Mouse (Mus musculus): ENCODE measurements around the gene Cmtm3.
"Not testable (repeated sequence)": the region's sequence is repeated elsewhere in the genome, so short reads cannot be mapped to it uniquely, and the experiment has no call there.

Gene Cmtm3

DNA sequence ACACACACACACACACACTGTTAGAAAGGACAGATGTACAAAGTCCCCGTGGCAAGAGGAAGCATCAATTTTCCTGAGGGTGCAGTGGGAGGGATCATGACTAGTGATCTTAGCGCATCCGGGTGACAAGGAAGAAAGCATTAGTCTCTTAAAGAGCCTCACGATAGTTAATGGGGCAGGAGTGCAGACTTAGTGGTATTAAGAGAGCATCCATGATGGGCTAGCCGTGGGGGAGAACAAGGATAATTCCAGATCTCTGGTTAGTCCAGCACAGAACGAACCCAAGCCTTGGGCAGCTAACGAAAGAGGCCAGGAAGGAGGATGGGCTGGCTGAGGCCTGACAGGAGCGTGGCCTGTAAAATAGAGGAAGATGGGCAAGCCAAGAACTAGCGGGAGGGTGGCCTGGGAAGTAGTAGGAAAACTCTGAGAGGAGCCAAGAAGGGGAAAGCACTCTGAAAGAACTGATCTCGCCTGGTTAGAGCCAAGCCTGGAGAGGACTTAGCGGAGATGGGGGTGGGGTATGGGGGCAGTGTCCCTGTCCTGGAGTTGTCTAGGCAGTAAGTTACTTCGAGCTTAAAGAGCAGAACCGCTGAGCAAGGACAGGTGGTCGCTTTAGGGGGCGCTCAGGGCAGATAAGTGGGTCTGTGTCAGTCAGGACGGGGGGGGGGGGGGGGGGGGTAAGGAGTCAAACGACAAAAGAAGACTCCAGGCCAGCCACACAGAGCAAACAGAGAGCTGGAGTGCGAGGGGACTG, at the start of gene Cmtm3:
Gene Cmtm3, plus strand, starts transcription at position 182 of the 754 bp plus-strand sequence.
- peak; percentile 56 for DNase-seq (ENCODE audit: low read depth)

GRCm38 (mm10) chr8:104293081-104293480, 46.1 kb upstream of the Cmtm3 start, which contains the start of gene Cmtm2a:
Cmtm2a (minus strand) TSS chr8:104293181.
- not testable (repeated sequence) for DNase-seq (ENCODE audit: low read depth)

GRCm38 (mm10) chr8:104294396-104294795, 44.8 kb upstream of the Cmtm3 start:
- DNase-seq (ENCODE audit: low read depth): no peak

- not testable (repeated sequence) for DNase-seq (ENCODE audit: low read depth)
Observed at GRCm38 (mm10) chr8:104301577-104301976, 37.6 kb upstream of the Cmtm3 start.

DNA sequence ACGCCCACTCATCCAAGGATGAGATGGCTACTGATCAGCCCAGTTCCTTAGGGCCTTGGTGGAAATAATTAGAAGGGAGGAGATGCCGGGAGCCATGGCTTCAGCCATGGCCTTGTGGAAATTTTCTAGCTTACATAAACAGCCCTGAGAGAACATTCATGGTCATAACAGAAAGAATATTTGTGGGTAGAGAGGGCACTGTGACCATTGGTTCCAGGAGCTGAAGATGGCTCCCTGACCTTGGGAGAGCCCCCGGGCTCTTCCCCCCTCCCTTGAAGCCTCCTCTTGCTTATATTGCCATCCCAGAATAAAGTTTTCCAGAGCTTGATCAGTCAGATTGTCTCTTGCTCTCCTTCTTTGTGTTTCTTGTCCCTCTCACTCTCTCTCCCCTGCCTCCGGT, 36.7 kb upstream of the Cmtm3 start:
- not testable (repeated sequence) for DNase-seq (ENCODE audit: low read depth)

DNA sequence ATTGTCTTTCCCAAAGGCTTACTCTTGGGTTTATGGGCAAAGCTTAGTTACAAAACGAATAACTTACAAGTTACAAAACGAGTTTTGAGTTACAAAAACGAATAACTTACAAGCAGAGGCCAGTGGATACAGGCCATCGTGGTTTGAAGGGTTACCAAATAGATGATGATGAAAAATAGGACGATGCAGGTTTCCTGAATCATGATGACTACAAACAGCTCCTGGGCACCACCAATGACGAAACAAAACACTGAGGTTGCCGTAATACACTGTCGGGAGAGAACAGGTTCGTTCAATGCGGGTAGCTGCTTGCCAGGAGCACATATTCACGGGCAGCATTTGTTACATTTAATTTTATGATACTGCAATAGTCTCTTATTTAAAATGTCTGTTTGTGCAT, 34.2 kb upstream of the Cmtm3 start:
- peak; percentile 59 for DNase-seq (ENCODE audit: low read depth)

- not testable (repeated sequence) for DNase-seq (ENCODE audit: low read depth)
Observed at GRCm38 (mm10) chr8:104308341-104308740, 30.9 kb upstream of the Cmtm3 start.

DNA sequence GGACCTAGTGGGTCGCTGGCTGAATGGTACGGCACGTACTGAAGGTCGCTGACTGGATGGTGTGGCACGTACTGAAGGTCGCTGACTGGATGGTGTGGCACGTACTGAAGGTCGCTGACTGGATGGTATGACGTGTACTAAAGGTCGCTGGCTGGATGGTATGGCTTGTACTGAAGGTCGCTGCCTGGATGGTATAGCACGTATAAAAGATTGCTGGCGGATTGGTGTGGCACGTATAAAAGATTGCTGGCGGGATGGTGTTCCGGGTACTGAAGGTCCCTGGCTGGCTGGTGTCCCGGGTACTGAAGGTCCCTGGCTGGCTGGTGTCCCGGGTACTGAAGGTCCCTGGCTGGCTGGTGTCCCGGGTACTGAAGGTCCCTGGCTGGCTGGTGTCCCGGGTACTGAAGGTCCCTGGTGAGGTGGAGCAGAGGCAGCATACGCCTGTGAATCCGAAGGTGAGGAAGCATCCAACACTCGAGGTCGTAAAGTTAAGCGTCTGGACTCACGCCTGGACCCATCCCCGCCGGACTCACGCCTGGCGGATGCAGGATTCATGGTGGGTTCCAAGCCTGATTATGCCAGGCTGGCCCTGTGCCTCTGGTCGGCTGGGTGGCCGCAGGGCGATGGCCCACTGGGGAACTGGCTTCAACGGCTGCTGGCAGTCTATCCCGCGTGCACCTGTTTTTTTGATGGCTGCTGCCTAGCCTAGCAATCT, 29.6 kb upstream of the Cmtm3 start, which contains the start of the genes Gm45711 and Cmtm1:
Gene Gm45711, minus strand, starts transcription at position 641 of the 715 bp plus-strand sequence.
Gene Cmtm1, minus strand, starts transcription at position 705 of the 715 bp plus-strand sequence.
- not testable (repeated sequence) for DNase-seq (ENCODE audit: low read depth)

- not testable (repeated sequence) for DNase-seq (ENCODE audit: low read depth)
Observed at GRCm38 (mm10) chr8:104312023-104312422, 27.2 kb upstream of the Cmtm3 start.

- DNase-seq (ENCODE audit: low read depth): peak; percentile 32
Observed at GRCm38 (mm10) chr8:104313311-104313710, 25.9 kb upstream of the Cmtm3 start.

- DNase-seq (ENCODE audit: low read depth): not testable (repeated sequence)
Observed at GRCm38 (mm10) chr8:104321267-104321666, 17.9 kb upstream of the Cmtm3 start, which contains the start of gene Gm11020. Gm11020 (plus strand) TSS chr8:104321567.

DNA sequence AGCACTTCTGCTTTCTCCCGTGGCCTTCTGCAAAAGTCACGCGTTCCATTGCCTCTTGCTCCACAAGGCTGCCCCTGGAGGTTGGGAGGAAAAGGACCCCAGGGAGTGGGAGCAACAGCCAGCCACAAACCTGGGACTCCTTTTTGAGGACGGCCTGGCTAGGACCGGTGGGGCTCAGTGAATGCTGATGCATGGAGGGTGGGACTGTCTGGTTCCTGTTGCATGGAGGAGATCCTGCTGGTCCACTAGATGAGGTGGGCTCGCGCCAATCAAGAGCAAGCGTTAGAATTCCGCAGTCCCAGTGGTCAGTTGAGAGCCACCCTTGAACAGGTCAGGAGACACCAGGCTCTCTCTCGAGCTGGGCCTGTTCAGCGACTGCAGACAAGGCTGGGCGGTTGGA, 17.3 kb upstream of the Cmtm3 start, which contains the start of gene Cmtm2b:
Gene Cmtm2b, plus strand, starts transcription at position 301 of the 400 bp plus-strand sequence.
- DNase-seq (ENCODE audit: low read depth): not testable (repeated sequence)

DNA sequence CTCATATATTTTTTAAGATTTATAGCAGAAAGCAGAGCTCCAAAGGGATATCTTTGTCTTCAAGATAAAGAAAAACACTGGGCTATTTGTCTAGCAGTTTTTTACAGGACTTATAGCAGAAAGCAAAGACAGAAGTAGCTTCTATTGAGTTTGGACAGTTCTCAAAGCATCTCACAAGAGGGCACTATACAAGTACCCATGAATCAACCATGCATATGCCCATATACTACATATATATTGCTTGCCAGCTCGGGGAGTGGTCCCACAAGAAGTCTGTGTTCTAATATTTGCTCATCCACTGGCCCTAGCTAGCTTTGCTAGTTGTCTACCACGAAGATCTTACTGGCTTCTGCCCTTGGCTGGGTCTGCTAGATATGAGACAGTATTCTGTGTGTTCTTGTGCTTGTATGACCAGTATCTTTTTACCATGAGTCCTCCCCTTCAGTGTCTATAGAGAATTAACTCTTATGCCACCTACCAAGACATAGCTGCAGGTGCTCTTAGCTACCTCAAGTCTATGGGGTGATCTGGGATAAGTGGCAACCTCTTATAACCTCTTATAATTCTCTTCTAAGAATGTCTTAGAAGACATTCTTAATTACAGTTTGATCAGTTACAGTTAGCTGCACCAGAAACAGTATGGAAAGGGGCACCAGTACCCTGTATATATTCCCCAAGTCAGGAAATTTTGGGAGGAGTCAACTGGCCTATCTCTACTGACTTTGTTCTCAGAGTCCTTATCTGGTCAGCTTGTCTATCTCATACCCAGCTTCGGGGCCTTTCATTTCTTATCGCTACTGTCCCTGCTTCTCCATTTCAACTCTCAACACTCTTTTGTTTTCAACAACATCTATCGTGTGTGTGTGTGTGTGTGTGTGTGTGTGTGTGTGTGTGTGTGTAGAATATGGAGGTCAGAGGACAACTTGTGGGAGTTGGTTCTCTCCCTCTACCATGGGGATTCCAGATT, 6.3 kb upstream of the Cmtm3 start:
- peak; percentile 42 for DNase-seq (ENCODE audit: low read depth)

DNA sequence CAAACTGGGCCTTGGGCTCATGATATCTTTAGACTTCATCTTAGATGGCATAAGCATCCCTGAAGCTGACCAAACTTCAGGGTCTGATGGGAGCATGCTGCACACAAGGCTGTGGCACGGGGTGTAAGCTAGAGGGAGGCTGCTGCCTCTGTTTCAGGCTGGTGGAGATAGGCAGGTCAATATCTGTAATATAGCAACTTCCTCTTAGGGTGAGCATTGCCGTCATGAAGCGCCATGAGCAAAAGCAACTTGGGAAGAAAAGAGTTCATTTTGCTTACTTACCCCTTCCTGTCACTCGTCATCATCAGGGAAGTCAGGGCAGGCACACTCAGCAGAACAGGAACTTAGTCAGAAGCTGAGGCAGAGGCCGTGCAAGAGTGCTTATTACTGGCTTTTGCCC, 5.4 kb upstream of the Cmtm3 start:
- peak; percentile 63 for DNase-seq (ENCODE audit: low read depth)

DNA sequence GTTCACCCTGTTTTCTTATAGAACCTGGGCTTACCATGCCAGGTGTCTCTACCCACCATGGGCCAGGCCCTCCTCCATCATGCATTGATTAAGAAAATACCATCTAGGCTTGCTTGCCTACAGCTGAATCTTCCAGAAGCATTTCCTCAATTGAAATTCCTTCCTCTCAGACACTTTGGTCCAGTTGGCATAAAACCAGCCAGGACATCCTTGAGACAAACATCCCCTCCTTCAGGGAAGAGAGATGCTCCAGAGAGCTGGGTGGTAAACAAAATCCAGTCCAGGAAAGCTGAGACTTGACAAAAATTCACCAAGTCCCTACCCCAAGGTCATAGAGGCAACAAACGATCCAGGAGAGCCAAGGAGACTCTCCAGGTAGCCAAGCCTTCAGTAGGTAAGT, 5.0 kb upstream of the Cmtm3 start:
- no peak for DNase-seq (ENCODE audit: low read depth)

GRCm38 (mm10) chr8:104336806-104337205, 2.4 kb upstream of the Cmtm3 start:
- no peak for DNase-seq (ENCODE audit: low read depth)

- peak; percentile 21 for DNase-seq (ENCODE audit: low read depth)
Observed at GRCm38 (mm10) chr8:104337890-104338289, 1.3 kb upstream of the Cmtm3 start.

GRCm38 (mm10) chr8:104339983-104340232, 698 bp downstream of the Cmtm3 start:
- no peak for DNase-seq (ENCODE audit: low read depth)

- DNase-seq (ENCODE audit: low read depth): peak; percentile 91
Observed at GRCm38 (mm10) chr8:104340233-104341105, 1.3 kb downstream of the Cmtm3 start.

GRCm38 (mm10) chr8:104341106-104341561, 1.9 kb downstream of the Cmtm3 start:
- DNase-seq (ENCODE audit: low read depth): peak; percentile 92

DNA sequence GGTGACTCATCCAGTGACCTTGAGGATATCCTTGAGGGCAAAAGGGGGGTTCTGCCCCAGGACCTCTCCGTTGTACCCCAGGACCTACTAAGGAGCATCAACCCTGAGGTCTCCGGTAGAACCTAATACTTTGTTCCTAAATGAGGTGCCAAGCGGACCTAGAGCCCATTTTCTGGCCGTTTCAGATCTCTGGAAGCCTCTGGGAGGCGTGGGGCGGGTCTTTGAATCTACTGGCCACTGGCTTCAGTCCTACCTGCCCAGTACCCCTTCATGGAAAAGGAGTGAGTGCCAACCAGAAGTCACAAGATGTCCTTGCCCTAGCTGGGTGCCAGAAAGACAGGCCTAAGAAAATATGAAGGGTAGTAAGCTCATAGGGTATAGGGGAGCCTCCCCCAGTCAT, 2.5 kb downstream of the Cmtm3 start:
- no peak for DNase-seq (ENCODE audit: low read depth)
